Mouse (Mus musculus) gastrocnemius, postnatal 4 days (tissue): ENCODE data around the gene Il17d. TPM values are rescaled to one million over a fixed set of nuclear protein-coding genes. Genes with fewer than 3 reads are reported as not detected.

Experiments used
- DNase-seq, 2 experiments: peaks; one replicate each; pipeline ENCODE4 v3.0.0; 2021 to 2022; ENCODE audit warnings: low spot score in 2 of 2, mixed read lengths in 2 of 2
- total RNA-seq, 2 experiments: library from RNA; stranded (reverse); gene quantifications; 2 replicates each; pipeline ENCODE4 v1.2.3; 2021

Gene Il17d
- total RNA-seq, 2 experiments from 2014 or later = 13.5 to 16.3 TPM

GRCm38 (mm10) chr14:57534346-57534745, 9.8 kb downstream of the Il17d start:
- DNase-seq = no peak

- peak; percentile 60 to 76 for DNase-seq
Measured at GRCm38 (mm10) chr14:57534961-57535360, 10.4 kb downstream of the Il17d start.

- peak in 1 of 2 experiments; percentile 25 for DNase-seq
Measured at GRCm38 (mm10) chr14:57535646-57536045, 11.1 kb downstream of the Il17d start.

- DNase-seq = no peak
Measured at GRCm38 (mm10) chr14:57536820-57537219, 12.2 kb downstream of the Il17d start.

GRCm38 (mm10) chr14:57537261-57538015, 12.9 kb downstream of the Il17d start:
- DNase-seq = peak in 1 of 2 experiments; percentile 24

GRCm38 (mm10) chr14:57540683-57541082, 16.1 kb downstream of the Il17d start:
- DNase-seq = no peak

GRCm38 (mm10) chr14:57542231-57542630, 17.7 kb downstream of the Il17d start:
- DNase-seq = no peak

- no peak for DNase-seq
Measured at GRCm38 (mm10) chr14:57543420-57544039, 19.0 kb downstream of the Il17d start.

- no peak for DNase-seq
Measured at GRCm38 (mm10) chr14:57545526-57545925, 20.9 kb downstream of the Il17d start.

GRCm38 (mm10) chr14:57546131-57546530, 21.6 kb downstream of the Il17d start:
- DNase-seq = no peak

- no peak for DNase-seq
Measured at GRCm38 (mm10) chr14:57546557-57547021, 22.0 kb downstream of the Il17d start.

- DNase-seq = no peak
Measured at GRCm38 (mm10) chr14:57547062-57547461, 22.5 kb downstream of the Il17d start.

- no peak for DNase-seq
Measured at GRCm38 (mm10) chr14:57552945-57553344, 28.4 kb downstream of the Il17d start.

- DNase-seq = no peak
Measured at GRCm38 (mm10) chr14:57554434-57554833, 29.9 kb downstream of the Il17d start.

GRCm38 (mm10) chr14:57555471-57556070, 31.0 kb downstream of the Il17d start:
- DNase-seq = no peak

- no peak for DNase-seq
Measured at GRCm38 (mm10) chr14:57556922-57557321, 32.3 kb downstream of the Il17d start.

GRCm38 (mm10) chr14:57565626-57566025, 41.0 kb downstream of the Il17d start:
- no peak for DNase-seq

GRCm38 (mm10) chr14:57571155-57572133, 46.9 kb downstream of the Il17d start, which contains the start of gene Eef1akmt1:
Gene Eef1akmt1 (minus strand): TSS chr14:57571612.
- DNase-seq = peak; percentile 95 to 97

GRCm38 (mm10) chr14:57574792-57575587, 50.4 kb downstream of the Il17d start:
- DNase-seq = no peak
